Mouse (Mus musculus) CH12.LX (cell line): ENCODE measurements around the gene Syn3. TPM values are rescaled to one million over a fixed set of nuclear protein-coding genes. Genes with fewer than 3 reads are reported as not detected.

ENCODE experiments used
- DNase-seq: peaks from one replicate; pipeline ENCODE4 v3.0.0-alpha.2; 2013; ENCODE audit errors: extremely low read depth
- H3K27ac ChIP-seq: 2 replicates; pipeline ENCODE4 v1.5.1; 2012; ENCODE audit warnings: low read depth, mild to moderate bottlenecking, control low read depth, moderate library complexity; ENCODE audit not compliant: insufficient read depth
- H3K27me3 ChIP-seq: replicated peaks from 2 replicates; pipeline ENCODE3; 2012; ENCODE audit warnings: inconsistent platforms
- H3K36me3 ChIP-seq, 2 experiments: replicated peaks in 1 of 2; 2 replicates each; pipeline versions ENCODE3 to v1.6.1; 2012; ENCODE audit warnings: inconsistent platforms in 1 of 2, low read length in 1 of 2, mild to moderate bottlenecking in 1 of 2, mixed read lengths in 1 of 2, moderate library complexity in 1 of 2; ENCODE audit not compliant: control insufficient read depth in 1 of 2, insufficient read depth in 1 of 2
- H3K4me1 ChIP-seq, 2 experiments: 2 replicates each; pipeline ENCODE4 v1.6.1; 2012; ENCODE audit warnings: inconsistent platforms in 1 of 2, moderate library complexity in 1 of 2; ENCODE audit not compliant: insufficient read depth in 2 of 2, control insufficient read depth in 1 of 2
- H3K4me2 ChIP-seq: 2 replicates; pipeline ENCODE4 v1.6.1; 2012; ENCODE audit warnings: low read depth, mild to moderate bottlenecking, control low read depth; ENCODE audit not compliant: poor library complexity, insufficient read depth, severe bottlenecking
- H3K4me3 ChIP-seq, 3 experiments: fragments of 150-350 bp in 1 of 3; sonication (generic) in 1 of 3; replicated peaks in 1 of 3; 2 replicates each; pipeline versions ENCODE3 to v1.5.1; 2011 to 2012; ENCODE audit warnings: low read depth in 2 of 3, low read length in 2 of 3, mild to moderate bottlenecking in 2 of 3, moderate library complexity in 2 of 3, control low read depth in 1 of 3, improper control_type of control experiment in 1 of 3, inconsistent platforms in 1 of 3, mixed read lengths in 1 of 3; ENCODE audit not compliant: poor library complexity in 1 of 3
- H3K79me2 ChIP-seq: replicated peaks from 2 replicates; pipeline ENCODE4 v1.6.1; 2012; ENCODE audit warnings: mild to moderate bottlenecking, moderate library complexity; ENCODE audit not compliant: control insufficient read depth, poor library complexity, insufficient read depth, severe bottlenecking; ENCODE audit errors: extremely low read depth
- H3K9ac ChIP-seq: 2 replicates; pipeline ENCODE4 v1.6.1; 2012; ENCODE audit warnings: low read depth, mild to moderate bottlenecking, control low read depth, moderate library complexity; ENCODE audit not compliant: insufficient read depth
- H3K9me3 ChIP-seq: replicated peaks from 2 replicates; pipeline ENCODE3; 2012; ENCODE audit warnings: low read length, inconsistent platforms, mixed read lengths
- BHLHE40 ChIP-seq: IDR thresholded peaks from 2 replicates; pipeline ENCODE4 v1.6.1; 2011; ENCODE audit warnings: mild to moderate bottlenecking, low read depth, low read length, improper control_type of control experiment
- E2F4 ChIP-seq: IDR thresholded peaks from 2 replicates; pipeline ENCODE4 v1.6.1; 2011; ENCODE audit warnings: low read depth, low read length, improper control_type of control experiment; ENCODE audit not compliant: insufficient replicate concordance
- ELF1 ChIP-seq: IDR thresholded peaks from 2 replicates; pipeline ENCODE4 v1.6.1; 2014; ENCODE audit warnings: low read depth, mild to moderate bottlenecking, inconsistent platforms, low read length, improper control_type of control experiment
- GABPA ChIP-seq: IDR thresholded peaks from 2 replicates; pipeline ENCODE4 v1.6.1; 2012; ENCODE audit warnings: low read depth, low read length, improper control_type of control experiment, inconsistent platforms; ENCODE audit not compliant: insufficient replicate concordance
- HCFC1 ChIP-seq: IDR thresholded peaks from 2 replicates; pipeline ENCODE4 v1.6.1; 2012; ENCODE audit warnings: low read depth, mild to moderate bottlenecking, inconsistent platforms, low read length, improper control_type of control experiment
- IRF4 ChIP-seq: IDR thresholded peaks from 2 replicates; pipeline ENCODE4 v1.6.1; 2014; ENCODE audit warnings: low read depth, mild to moderate bottlenecking, inconsistent platforms, low read length, improper control_type of control experiment
- JUN ChIP-seq: IDR thresholded peaks from 2 replicates; pipeline ENCODE4 v1.6.1; 2011; ENCODE audit warnings: low read depth, mild to moderate bottlenecking, low read length, improper control_type of control experiment, moderate library complexity; ENCODE audit not compliant: insufficient read depth
- JUND ChIP-seq: conservative IDR thresholded peaks from 2 replicates; pipeline ENCODE4 v1.6.1; 2011; ENCODE audit warnings: low read depth, low read length, improper control_type of control experiment
- KAT2A ChIP-seq: IDR thresholded peaks from 2 replicates; pipeline ENCODE4 v1.6.1; 2012; ENCODE audit warnings: low read length, improper control_type of control experiment, inconsistent platforms; ENCODE audit not compliant: insufficient replicate concordance
- MAFK ChIP-seq: IDR thresholded peaks from 2 replicates; pipeline ENCODE4 v1.6.1; 2011; ENCODE audit warnings: low read length, improper control_type of control experiment; ENCODE audit not compliant: insufficient replicate concordance
- MAX ChIP-seq: IDR thresholded peaks from 2 replicates; pipeline ENCODE4 v1.6.1; 2011; ENCODE audit warnings: low read length, improper control_type of control experiment
- MAZ ChIP-seq: IDR thresholded peaks from 2 replicates; pipeline ENCODE4 v1.6.1; 2012; ENCODE audit warnings: low read depth, mild to moderate bottlenecking, inconsistent platforms, low read length, improper control_type of control experiment, moderate library complexity
- MEF2A ChIP-seq: IDR thresholded peaks from 2 replicates; pipeline ENCODE4 v1.6.1; 2014; ENCODE audit warnings: low read depth, mild to moderate bottlenecking, inconsistent platforms, low read length, improper control_type of control experiment, borderline replicate concordance
- MXI1 ChIP-seq: IDR thresholded peaks from 2 replicates; pipeline ENCODE4 v1.6.1; 2011; ENCODE audit warnings: mild to moderate bottlenecking, low read depth, low read length, improper control_type of control experiment
- POLR2A ChIP-seq: IDR thresholded peaks from 2 replicates; pipeline ENCODE4 v1.6.1; 2011; ENCODE audit warnings: low read depth, mild to moderate bottlenecking, improper control_type of control experiment, low read length
- RAD21 ChIP-seq: IDR thresholded peaks from 2 replicates; pipeline ENCODE4 v1.6.1; 2011; ENCODE audit warnings: low read depth, mild to moderate bottlenecking, low read length, improper control_type of control experiment, moderate library complexity
- RCOR1 ChIP-seq: conservative IDR thresholded peaks from 2 replicates; pipeline ENCODE4 v1.6.1; 2012; ENCODE audit warnings: low read depth, mild to moderate bottlenecking, inconsistent platforms, low read length, improper control_type of control experiment
- SIN3A ChIP-seq: IDR thresholded peaks from 2 replicates; pipeline ENCODE4 v1.6.1; 2012; ENCODE audit warnings: low read length, improper control_type of control experiment, inconsistent platforms
- SMC3 ChIP-seq: IDR thresholded peaks from 2 replicates; pipeline ENCODE4 v1.6.1; 2011; ENCODE audit warnings: low read depth, low read length, improper control_type of control experiment
- TBP ChIP-seq: conservative IDR thresholded peaks from 2 replicates; pipeline ENCODE4 v1.6.1; 2011; ENCODE audit warnings: low read depth, low read length, improper control_type of control experiment
- ZMIZ1 ChIP-seq: IDR thresholded peaks from 2 replicates; pipeline ENCODE4 v1.6.1; 2012; ENCODE audit warnings: low read depth, mild to moderate bottlenecking, inconsistent platforms, low read length, improper control_type of control experiment
- dilution Hi-C: fragments of 300-500 bp; cut with MboI; formaldehyde crosslinking; loops from 2 replicates; pipeline ENCODE4 v1.14.3; 2020; ENCODE audit warnings: low sequenced_read_pairs; ENCODE audit not compliant: extremely low pct_unique_long_range_greater_than_20kb, extremely low pct_ligation_motif_present
- in situ Hi-C: fragments of 300-500 bp; cut with MboI; formaldehyde crosslinking; loops from 3 replicates; pipeline ENCODE4 v1.14.3; 2019; ENCODE audit warnings: low sequenced_read_pairs, low pct_ligation_motif_present, low pct_unique_long_range_greater_than_20kb, mixed read lengths
- polyA plus RNA-seq: library from polyadenylated mRNA; unstranded; fragments of >175 nt; gene quantifications from 2 replicates; pipeline ENCODE4 v1.2.1, GENCODE M21; 2012; ENCODE audit warnings: low read depth; ENCODE audit not compliant: insufficient read length
- total RNA-seq, 2 experiments: library from RNA; depleted of rRNA; stranded (reverse); fragments of 300-350 nt in 1 of 2; fragments of >200 nt in 1 of 2; gene quantifications; 2 replicates each; pipeline ENCODE4 v1.2.3; 2012 to 2014

Syn3 gene
- total and polyA plus RNA-seq, 3 experiments = 2.8 to 8.9 (median 5.6) TPM

DNA sequence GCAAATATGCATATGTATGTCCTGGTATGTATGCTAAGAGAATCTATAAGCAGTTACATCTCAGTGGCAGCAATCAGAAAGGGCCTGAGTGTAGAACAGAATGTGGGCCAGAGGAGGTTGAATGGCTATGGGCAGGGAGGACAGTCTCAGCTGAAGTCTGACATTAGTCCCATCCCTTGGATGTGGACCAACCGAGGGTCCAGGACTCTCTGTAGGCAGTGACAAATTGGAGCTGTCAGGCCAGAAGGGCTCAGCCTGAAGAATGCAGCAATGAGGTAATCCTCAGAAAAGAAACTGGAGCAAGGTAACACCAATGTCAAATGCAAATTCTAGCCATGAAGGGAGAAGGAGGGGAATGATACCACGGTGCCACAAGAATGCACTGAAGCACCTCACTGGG, 421.4 kb downstream of the Syn3 start:
- Histone ChIP-seq H3K4me3 (no peak overlapping the region), H3K9ac (no peak overlapping the region), H3K27me3 (no peaks in the 10 kb centered on the region), H3K27ac (no peak overlapping the region), H3K36me3 (peaks cover 0 to 2% of the 10 kb centered on the region in 2 experiments)
- in situ Hi-C loops = no loop called here
- no peak for DNase-seq
- TF ChIP-seq HCFC1 (no peak), POLR2A (no peak), SMC3 (no peak), JUN (no peak), MAZ (no peak), MEF2A (no peak), SIN3A (no peak), JUND (no peak), ZMIZ1 (no peak), MAFK (no peak), BHLHE40 (no peak), ELF1 (no peak), IRF4 (no peak), MXI1 (no peak), RAD21 (no peak), MAX (no peak), E2F4 (no peak), TBP (no peak), RCOR1 (no peak), GABPA (no peak)
- TF ChIP-seq, all 38 proteins: peak for 0
- Histone ChIP-seq H3K9me3 (peaks cover 8% of the 10 kb centered on the region), H3K4me2 (no peak overlapping the region), H3K4me1 (peaks cover 0 to 12% of the 10 kb centered on the region in 2 experiments; a peak in 2 of 4 replicates), H3K79me2 (no peaks in the 10 kb centered on the region)
- dilution Hi-C loops = no loop called here

- H3K9me3 ChIP-seq = peaks cover 8% of the 10 kb centered on the region
These were observed 423.6 kb downstream of the Syn3 start for GRCm38 (mm10) chr10:86074971-86075711.

More at GRCm38 (mm10) chr10:86074971-86075711, 423.6 kb downstream of the Syn3 start:
- Histone ChIP-seq H3K27ac (no peak overlapping the region), H3K4me1 (peaks cover 0 to 12% of the 10 kb centered on the region in 2 experiments; a peak in 2 of 4 replicates), H3K36me3 (peaks cover 0 to 2% of the 10 kb centered on the region in 2 experiments), H3K4me3 (no peak overlapping the region), H3K79me2 (no peaks in the 10 kb centered on the region), H3K9ac (no peak overlapping the region), H3K27me3 (no peaks in the 10 kb centered on the region), H3K4me2 (no peak overlapping the region)
- in situ Hi-C loops = no loop called here
- DNase-seq = no peak
- TF ChIP-seq GABPA = no peak
- TF ChIP-seq RAD21 = peak; percentile 14
- no peak for TF ChIP-seq KAT2A
- dilution Hi-C loops = no loop called here
